Mouse (Mus musculus) c-Kit-positive CD71-positive TER-119-positive erythroid progenitor cells, embryonic 14.5 days (primary cell): ENCODE results near the gene Loxl3.

Experiments
- DNase-seq: peaks from one replicate; pipeline ENCODE4 v3.0.0-alpha.2; 2013; ENCODE audit warnings: low spot score

The Loxl3 gene

GRCm38 (mm10) chr6:83054074-83054851 is 20.3 kb downstream of the Loxl3 start, which contains the start of gene Aup1:
Gene Aup1, plus strand, starts transcription at chr6:83054521.
- peak; percentile 97 for DNase-seq

GRCm38 (mm10) chr6:83054871-83055431 is 21.0 kb downstream of the Loxl3 start, which contains the start of gene Htra2:
Gene Htra2, minus strand, starts transcription at chr6:83055273.
- DNase-seq: no peak

- DNase-seq: no peak
Measured at GRCm38 (mm10) chr6:83057790-83058189, 23.8 kb downstream of the Loxl3 start, which contains the start of gene Dqx1. Gene Dqx1, plus strand, starts transcription at chr6:83057844.

- no peak for DNase-seq
Measured at GRCm38 (mm10) chr6:83058725-83059124, 24.8 kb downstream of the Loxl3 start.

GRCm38 (mm10) chr6:83065995-83066394 is 32.0 kb downstream of the Loxl3 start:
- no peak for DNase-seq

GRCm38 (mm10) chr6:83066441-83066840 is 32.5 kb downstream of the Loxl3 start:
- no peak for DNase-seq

- no peak for DNase-seq
Measured at GRCm38 (mm10) chr6:83068221-83068620, 34.2 kb downstream of the Loxl3 start.

- DNase-seq: no peak
Measured at GRCm38 (mm10) chr6:83068706-83069487, 34.9 kb downstream of the Loxl3 start.

GRCm38 (mm10) chr6:83069488-83070246 is 35.7 kb downstream of the Loxl3 start:
- DNase-seq: no peak

GRCm38 (mm10) chr6:83070247-83070310 is 36.1 kb downstream of the Loxl3 start, which contains the start of gene Tlx2:
Gene Tlx2, minus strand, starts transcription at chr6:83070293.
- DNase-seq: no peak

- no peak for DNase-seq
Measured at GRCm38 (mm10) chr6:83070311-83071219, 36.6 kb downstream of the Loxl3 start.

GRCm38 (mm10) chr6:83071220-83071619 is 37.2 kb downstream of the Loxl3 start:
- DNase-seq: no peak

GRCm38 (mm10) chr6:83074979-83075378 is 41.0 kb downstream of the Loxl3 start:
- DNase-seq: no peak

GRCm38 (mm10) chr6:83077630-83078323 is 43.8 kb downstream of the Loxl3 start, which contains the start of gene Pcgf1:
Gene Pcgf1, plus strand, starts transcription at chr6:83077869.
- DNase-seq: no peak

- DNase-seq: peak; percentile 99
Measured at GRCm38 (mm10) chr6:83078324-83078858, 44.4 kb downstream of the Loxl3 start.

GRCm38 (mm10) chr6:83080210-83080609 is 46.2 kb downstream of the Loxl3 start:
- DNase-seq: no peak

GRCm38 (mm10) chr6:83083497-83083896 is 49.5 kb downstream of the Loxl3 start:
- no peak for DNase-seq

GRCm38 (mm10) chr6:83084477-83084876 is 50.5 kb downstream of the Loxl3 start:
- DNase-seq: no peak

- no peak for DNase-seq
Measured at GRCm38 (mm10) chr6:83086121-83087035, 52.4 kb downstream of the Loxl3 start, which contains the start of gene Lbx2. Gene Lbx2, plus strand, starts transcription at chr6:83086367.
